Comparison of ENCODE assay signal across 18 mouse cellular contexts in the genomic region with DNA sequence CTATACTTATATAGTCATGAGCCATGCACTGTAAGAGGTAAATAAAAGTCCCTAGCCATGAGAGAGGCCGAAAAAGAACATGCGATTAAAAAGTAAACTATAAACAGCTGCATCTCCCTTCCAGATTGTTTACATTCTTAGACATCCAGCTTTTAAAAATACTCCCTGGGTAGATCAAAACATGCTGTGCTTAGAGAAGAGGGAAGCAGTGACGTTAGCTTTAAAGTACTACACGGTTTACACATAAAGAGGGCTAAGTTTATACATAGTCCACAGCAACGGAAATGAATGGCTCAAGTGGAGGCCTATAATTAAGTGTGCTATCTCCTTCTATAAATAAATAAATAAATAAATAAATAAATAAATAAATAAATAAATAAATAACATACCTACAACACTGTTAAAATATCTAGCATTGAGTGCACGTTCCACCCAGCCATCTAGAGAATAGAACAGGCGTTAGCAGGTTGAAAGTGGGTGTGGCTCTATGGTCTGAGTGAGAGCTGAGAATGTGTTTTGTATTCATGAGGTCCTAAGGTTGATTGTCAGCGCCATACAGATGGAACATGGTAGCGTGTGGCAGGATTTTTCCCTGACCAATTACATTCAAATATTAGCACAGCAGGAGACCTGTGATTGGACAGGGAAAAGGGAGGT. TPM values are rescaled to one million over a fixed set of nuclear protein-coding genes. Genes with fewer than 3 reads are reported as not detected.
DNase-seq lines count a peak whose midpoint lies in the region; ATAC-seq and TF ChIP-seq lines count a peak whose summit lies in the region.
"Had no signal": no experiment of that assay in that cellular context is flagged by ENCODE, and none has a peak within 500 bp of the region (broad histone marks: within the 10 kb centered on the region; RNA-seq: fewer than 3 reads in every experiment).

No protein-coding gene starts in this region.

- H3K9me3 ChIP-seq in hindbrain, embryonic 15.5 days: no peaks in the 10 kb centered on the region
- H3K9me3 ChIP-seq in hindbrain, embryonic 14.5 days (ENCODE audit: control insufficient read depth, low read length): no peaks in the 10 kb centered on the region
- no peaks in the 10 kb centered on the region for H3K9me3 ChIP-seq in lung, embryonic 15.5 days
- H3K9me3 ChIP-seq in intestine, embryonic 16.5 days (ENCODE audit: control insufficient read depth, low read length): no peaks in the 10 kb centered on the region
- H3K9me3 ChIP-seq: G1E; heart, embryonic 10.5 days; midbrain, embryonic 12.5 days had no signal

- H3K4me1 ChIP-seq in hindbrain, embryonic 15.5 days (replicated peaks): peaks cover 6% of the 10 kb centered on the region; the same call in 1 of the 2 replicates
- H3K4me1 ChIP-seq in hindbrain, embryonic 14.5 days (replicated peaks; ENCODE audit: control insufficient read depth, insufficient read depth, low read length): 0 out of 2 replicates have a peak, but pooled peaks cover 5% of the 10 kb centered on the region
- H3K4me1 ChIP-seq in lung, embryonic 15.5 days: peaks cover 18% of the 10 kb centered on the region; the same call in 1 of the 2 replicates
- H3K4me1 ChIP-seq in lung, adult 2 months (ENCODE audit: control insufficient read depth, insufficient read depth, low read length): peaks cover 14% of the 10 kb centered on the region
- H3K4me1 ChIP-seq in intestine, embryonic 16.5 days (ENCODE audit: control insufficient read depth, insufficient read depth, low read length): no peaks in the 10 kb centered on the region

- 82% methylated on average over 9 of the region's 9 CpGs for whole genome bisulfite sequencing in hindbrain, embryonic 15.5 days
- 80% methylated on average over 9 of the region's 9 CpGs for WGBS in hindbrain, embryonic 14.5 days
- WGBS in lung, embryonic 15.5 days: 56% methylated on average over 9 of the region's 9 CpGs
- 53% methylated on average over 9 of the region's 9 CpGs for WGBS in lung, adult 2 months
- WGBS in intestine, embryonic 16.5 days: 70% methylated on average over 9 of the region's 9 CpGs

- no peak overlapping the region for H3K4me3 ChIP-seq in hindbrain, embryonic 15.5 days
- H3K4me3 ChIP-seq in hindbrain, embryonic 14.5 days (replicated peaks; ENCODE audit: low read length): no peak overlapping the region
- no peak overlapping the region for H3K4me3 ChIP-seq in lung, embryonic 15.5 days
- no peak overlapping the region for H3K4me3 ChIP-seq in lung, adult 2 months (replicated peaks; ENCODE audit: extremely low read depth, low read depth, low read length)
- H3K4me3 ChIP-seq in intestine, embryonic 16.5 days (ENCODE audit: low read length): no peak overlapping the region
- H3K4me3 ChIP-seq: heart, embryonic 10.5 days; midbrain, embryonic 12.5 days had no signal

- 0 out of 2 replicates have a peak, but pooled peaks have one; percentile 61 for ATAC-seq in hindbrain, embryonic 15.5 days (ENCODE audit: low FRiP score, low read depth)
- ATAC-seq in hindbrain, embryonic 14.5 days (ENCODE audit: low FRiP score): no peak
- peak; percentile 55; the same call in 1 of the 2 replicates for ATAC-seq in lung, embryonic 15.5 days (ENCODE audit: borderline replicate concordance, extremely low read depth, low FRiP score, low TSS enrichment)
- ATAC-seq in intestine, embryonic 16.5 days: peak; percentile 68

- no peaks in the 10 kb centered on the region for H3K27me3 ChIP-seq in hindbrain, embryonic 15.5 days
- no peaks in the 10 kb centered on the region for H3K27me3 ChIP-seq in hindbrain, embryonic 14.5 days (ENCODE audit: control insufficient read depth, insufficient read depth, low read length)
- no peaks in the 10 kb centered on the region for H3K27me3 ChIP-seq in lung, embryonic 15.5 days
- no peaks in the 10 kb centered on the region for H3K27me3 ChIP-seq in intestine, embryonic 16.5 days (replicated peaks; ENCODE audit: control insufficient read depth, insufficient read depth, low read length)
- H3K27me3 ChIP-seq: midbrain, embryonic 12.5 days had no signal

- no peak for TF ChIP-seq CTCF in lung, adult 2 months (IDR thresholded peaks at IDR 0.05; ENCODE audit: insufficient read depth, low read length)

- TF ChIP-seq POLR2A in lung, adult 2 months (IDR thresholded peaks at IDR 0.05; ENCODE audit: borderline replicate concordance, extremely low read depth, low read depth, low read length): no peak

- no peaks in the 10 kb centered on the region for H3K36me3 ChIP-seq in hindbrain, embryonic 15.5 days
- no peaks in the 10 kb centered on the region for H3K36me3 ChIP-seq in hindbrain, embryonic 14.5 days (replicated peaks; ENCODE audit: control insufficient read depth, insufficient read depth)
- H3K36me3 ChIP-seq in lung, embryonic 15.5 days: 0 out of 2 replicates have a peak, but pooled peaks cover 9% of the 10 kb centered on the region
- no peaks in the 10 kb centered on the region for H3K36me3 ChIP-seq in intestine, embryonic 16.5 days (ENCODE audit: control insufficient read depth, insufficient read depth, low read length)
- H3K36me3 ChIP-seq: G1E; midbrain, embryonic 12.5 days had no signal

- H3K27ac ChIP-seq in hindbrain, embryonic 15.5 days (replicated peaks): no peak overlapping the region
- H3K27ac ChIP-seq in hindbrain, embryonic 14.5 days: no peak overlapping the region
- no peak overlapping the region for H3K27ac ChIP-seq in lung, embryonic 15.5 days
- no peak overlapping the region for H3K27ac ChIP-seq in intestine, embryonic 16.5 days (ENCODE audit: low read length)
- H3K27ac ChIP-seq: heart, embryonic 10.5 days; macrophage; midbrain, embryonic 12.5 days had no signal

- H3K9ac ChIP-seq in hindbrain, embryonic 15.5 days: no peak overlapping the region
- no peak overlapping the region for H3K9ac ChIP-seq in hindbrain, embryonic 14.5 days
- H3K9ac ChIP-seq in lung, embryonic 15.5 days: no peak overlapping the region
- no peak overlapping the region for H3K9ac ChIP-seq in intestine, embryonic 16.5 days (ENCODE audit: low read depth, low read length)
- H3K9ac ChIP-seq: midbrain, embryonic 12.5 days had no signal

- DNase-seq in hindbrain, embryonic 14.5 days (ENCODE audit: low spot score): no peak
- DNase-seq in lung, adult 2 months: no peak
- DNase-seq in brain, adult 2 months (ENCODE audit: low read depth, low spot score): peak; percentile 23
- no peak for DNase-seq in c-Kit-positive CD71-positive TER-119-positive erythroid progenitor cells, embryonic 14.5 days (ENCODE audit: low spot score)
- DNase-seq: cerebellum, adult 11-12 months; cerebellum, postnatal 36 days; gastrocnemius, postnatal 25 days; heart, postnatal 36 days; kidney, postnatal 4 days; right cerebral cortex, postnatal 25 days; thymus, postnatal 36 days had no signal

- H3K4me2 ChIP-seq in hindbrain, embryonic 15.5 days: no peak overlapping the region
- H3K4me2 ChIP-seq in hindbrain, embryonic 14.5 days (replicated peaks): no peak overlapping the region
- H3K4me2 ChIP-seq in lung, embryonic 15.5 days: no peak overlapping the region
- H3K4me2 ChIP-seq in intestine, embryonic 16.5 days (ENCODE audit: low read depth, low read length): no peak overlapping the region
- H3K4me2 ChIP-seq: midbrain, embryonic 12.5 days had no signal

RNA-seq across cellular contexts. Expression of a gene that starts 21.0 kb away (rescaled TPM):
- polyA plus RNA-seq in hindbrain, embryonic 15.5 days (2015; fragmentation: Nextera tagmentation; extraction: Ambion mirVana): 28.3 and 28.8 TPM in 2 replicates
- 32.6 and 34.5 TPM in 2 replicates for polyA plus RNA-seq in hindbrain, embryonic 14.5 days (2014; fragmentation: Nextera tagmentation; extraction: Ambion mirVana)
- 35.0 TPM in 2 replicates for polyA plus RNA-seq in lung, embryonic 15.5 days (2015; fragmentation: Nextera tagmentation; extraction: Ambion mirVana)
- polyA plus RNA-seq in lung, adult 2 months (2012; rRNA removed): 0.04 TPM in 1 of 2 replicates, not detected in the other
- 7.2 and 7.8 TPM in 2 replicates for polyA plus RNA-seq in intestine, embryonic 16.5 days (2015; fragmentation: Nextera tagmentation; extraction: Ambion mirVana)
- polyA plus RNA-seq: G1E, macrophage had no signal

RNA-seq across cellular contexts. Expression of a gene that starts 37.3 kb away (rescaled TPM):
- 9.0 and 9.5 TPM in 2 replicates for polyA plus RNA-seq in hindbrain, embryonic 15.5 days (2015; fragmentation: Nextera tagmentation; extraction: Ambion mirVana)
- polyA plus RNA-seq in hindbrain, embryonic 14.5 days (2014; fragmentation: Nextera tagmentation; extraction: Ambion mirVana): 10.2 and 11.2 TPM in 2 replicates
- 11.8 and 12.7 TPM in 2 replicates for polyA plus RNA-seq in lung, embryonic 15.5 days (2015; fragmentation: Nextera tagmentation; extraction: Ambion mirVana)
- 9.6 and 11.1 TPM in 2 replicates for polyA plus RNA-seq in lung, adult 2 months (2012; rRNA removed)
- polyA plus RNA-seq in intestine, embryonic 16.5 days (2015; fragmentation: Nextera tagmentation; extraction: Ambion mirVana): 2.1 TPM in 2 replicates
- polyA plus RNA-seq: G1E, macrophage had no signal
